Mouse (Mus musculus) layer of hippocampus, postnatal 25 days (tissue): Measurements from ENCODE around the gene Capza2. TPM values are rescaled to one million over a fixed set of nuclear protein-coding genes. Genes with fewer than 3 reads are reported as not detected.

ENCODE experiments used
- DNase-seq, 2 experiments: peaks; one replicate each; pipeline ENCODE4 v3.0.0; 2022; ENCODE audit warnings: mixed read lengths in 2 of 2, low spot score in 1 of 2; ENCODE audit errors: extremely low spot score in 1 of 2
- total RNA-seq, 2 experiments: library from RNA; stranded (reverse); gene quantifications; 2 replicates each; pipeline ENCODE4 v1.2.3; 2021

The Capza2 gene
- 100 to 1,000 TPM; 314 to 316 TPM for total RNA-seq

GRCm38 (mm10) chr6:17635615-17636284, at the start of gene Capza2:
TSS of gene Capza2 (plus strand) at chr6:17636234.
- DNase-seq: no peak

- peak; percentile 63 to 88 for DNase-seq
Measured at GRCm38 (mm10) chr6:17589049-17589952, 46.7 kb upstream of the Capza2 start.

- DNase-seq: no peak
Measured at GRCm38 (mm10) chr6:17589953-17590627, 45.9 kb upstream of the Capza2 start.

- DNase-seq: no peak
Measured at GRCm38 (mm10) chr6:17593971-17594370, 42.1 kb upstream of the Capza2 start.

GRCm38 (mm10) chr6:17595712-17596462, 40.1 kb upstream of the Capza2 start:
- no peak for DNase-seq

GRCm38 (mm10) chr6:17599373-17599772, 36.7 kb upstream of the Capza2 start:
- DNase-seq: no peak

GRCm38 (mm10) chr6:17601526-17601925, 34.5 kb upstream of the Capza2 start:
- no peak for DNase-seq

- DNase-seq: no peak
Measured at GRCm38 (mm10) chr6:17606915-17607314, 29.1 kb upstream of the Capza2 start.

GRCm38 (mm10) chr6:17611352-17612010, 24.6 kb upstream of the Capza2 start:
- no peak for DNase-seq

- DNase-seq: no peak
Measured at GRCm38 (mm10) chr6:17612652-17613051, 23.4 kb upstream of the Capza2 start.

- no peak for DNase-seq
Measured at GRCm38 (mm10) chr6:17620823-17621222, 15.2 kb upstream of the Capza2 start.

- no peak for DNase-seq
Measured at GRCm38 (mm10) chr6:17621436-17621835, 14.6 kb upstream of the Capza2 start.

GRCm38 (mm10) chr6:17628701-17629455, 7.2 kb upstream of the Capza2 start:
- no peak for DNase-seq

- DNase-seq: no peak
Measured at GRCm38 (mm10) chr6:17629756-17630155, 6.3 kb upstream of the Capza2 start.

GRCm38 (mm10) chr6:17631611-17632010, 4.4 kb upstream of the Capza2 start:
- no peak for DNase-seq

GRCm38 (mm10) chr6:17633819-17634218, 2.2 kb upstream of the Capza2 start:
- no peak for DNase-seq

GRCm38 (mm10) chr6:17634992-17635391, 1.0 kb upstream of the Capza2 start:
- DNase-seq: no peak

- peak; percentile 79 to 93 for DNase-seq
Measured at GRCm38 (mm10) chr6:17636764-17637170, 733 bp downstream of the Capza2 start.
